Mouse (Mus musculus) liver, embryonic 14.5 days (tissue): ENCODE data around the gene Sox8.

Source experiments
- CTCF ChIP-seq: IDR thresholded peaks from 2 replicates; pipeline ENCODE4 v1.5.1; 2016; ENCODE audit warnings: antibody characterized with exemption, low read depth, control low read depth
- EP300 ChIP-seq: IDR thresholded peaks from 2 replicates; pipeline ENCODE4 v1.6.1; 2016; ENCODE audit warnings: antibody characterized with exemption, low read depth

DNA sequence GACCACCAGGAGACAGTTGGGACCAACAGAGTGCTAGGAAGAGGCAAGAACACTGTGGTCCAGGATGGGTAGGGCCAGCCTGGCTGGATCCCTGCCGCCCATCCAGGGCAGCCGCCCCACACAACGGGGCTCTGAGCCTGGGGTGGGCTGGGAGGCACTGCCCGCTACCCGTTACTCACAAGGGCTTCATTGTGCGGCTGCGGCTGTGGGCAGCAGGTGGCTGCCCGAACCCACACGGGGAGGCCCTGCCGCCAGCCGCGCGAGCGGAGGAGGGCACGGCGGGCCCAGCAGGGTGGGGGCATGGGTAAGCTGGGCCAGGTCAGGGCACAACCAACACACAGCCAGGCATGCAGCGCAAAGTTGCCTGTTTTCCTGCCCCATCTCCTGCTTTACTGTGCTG lies 52.3 kb downstream of the Sox8 start:
- TF ChIP-seq CTCF = no peak
- no peak for TF ChIP-seq EP300
